Mouse (Mus musculus): ENCODE measurements around the gene AU040320.

Gene AU040320

GRCm38 (mm10) chr4:126753268-126754230 lies at the start of gene AU040320, which contains the start of gene Ncdn:
AU040320 (plus strand) TSS chr4:126753544.
Ncdn (minus strand) TSS chr4:126753438.
- DNase-seq: peak; percentile 98

- DNase-seq: no peak
Observed at GRCm38 (mm10) chr4:126706630-126707438, 46.5 kb upstream of the AU040320 start.

- no peak for DNase-seq
Observed at GRCm38 (mm10) chr4:126707439-126707826, 45.9 kb upstream of the AU040320 start.

GRCm38 (mm10) chr4:126732111-126732510 lies 21.2 kb upstream of the AU040320 start:
- no peak for DNase-seq

- no peak for DNase-seq
Observed at GRCm38 (mm10) chr4:126732531-126733380, 20.6 kb upstream of the AU040320 start.

- no peak for DNase-seq
Observed at GRCm38 (mm10) chr4:126734001-126734603, 19.2 kb upstream of the AU040320 start.

- DNase-seq: no peak
Observed at GRCm38 (mm10) chr4:126734700-126735381, 18.5 kb upstream of the AU040320 start.

- DNase-seq: no peak
Observed at GRCm38 (mm10) chr4:126735382-126736000, 17.9 kb upstream of the AU040320 start.

GRCm38 (mm10) chr4:126736001-126736414 lies 17.3 kb upstream of the AU040320 start, which contains the start of gene Tfap2e:
Tfap2e (minus strand) TSS chr4:126736240.
- peak; percentile 65 for DNase-seq

GRCm38 (mm10) chr4:126739966-126740676 lies 13.2 kb upstream of the AU040320 start:
- DNase-seq: no peak

GRCm38 (mm10) chr4:126741448-126741847 lies 11.9 kb upstream of the AU040320 start:
- DNase-seq: peak; percentile 86

- no peak for DNase-seq
Observed at GRCm38 (mm10) chr4:126742976-126743375, 10.4 kb upstream of the AU040320 start.

GRCm38 (mm10) chr4:126743713-126744112 lies 9.6 kb upstream of the AU040320 start:
- no peak for DNase-seq

GRCm38 (mm10) chr4:126744831-126745230 lies 8.5 kb upstream of the AU040320 start:
- DNase-seq: no peak

- peak; percentile 69 for DNase-seq
Observed at GRCm38 (mm10) chr4:126745506-126746193, 7.7 kb upstream of the AU040320 start.

GRCm38 (mm10) chr4:126746194-126746840 lies 7.0 kb upstream of the AU040320 start:
- DNase-seq: no peak

- no peak for DNase-seq
Observed at GRCm38 (mm10) chr4:126748381-126748780, 5.0 kb upstream of the AU040320 start.

- DNase-seq: no peak
Observed at GRCm38 (mm10) chr4:126749553-126749952, 3.8 kb upstream of the AU040320 start.
